Mouse (Mus musculus): Measurements from ENCODE around the gene Usp15.
"Not testable (repeated sequence)": the region's sequence is repeated elsewhere in the genome, so short reads cannot be mapped to it uniquely, and the experiment has no call there.

The Usp15 gene

DNA sequence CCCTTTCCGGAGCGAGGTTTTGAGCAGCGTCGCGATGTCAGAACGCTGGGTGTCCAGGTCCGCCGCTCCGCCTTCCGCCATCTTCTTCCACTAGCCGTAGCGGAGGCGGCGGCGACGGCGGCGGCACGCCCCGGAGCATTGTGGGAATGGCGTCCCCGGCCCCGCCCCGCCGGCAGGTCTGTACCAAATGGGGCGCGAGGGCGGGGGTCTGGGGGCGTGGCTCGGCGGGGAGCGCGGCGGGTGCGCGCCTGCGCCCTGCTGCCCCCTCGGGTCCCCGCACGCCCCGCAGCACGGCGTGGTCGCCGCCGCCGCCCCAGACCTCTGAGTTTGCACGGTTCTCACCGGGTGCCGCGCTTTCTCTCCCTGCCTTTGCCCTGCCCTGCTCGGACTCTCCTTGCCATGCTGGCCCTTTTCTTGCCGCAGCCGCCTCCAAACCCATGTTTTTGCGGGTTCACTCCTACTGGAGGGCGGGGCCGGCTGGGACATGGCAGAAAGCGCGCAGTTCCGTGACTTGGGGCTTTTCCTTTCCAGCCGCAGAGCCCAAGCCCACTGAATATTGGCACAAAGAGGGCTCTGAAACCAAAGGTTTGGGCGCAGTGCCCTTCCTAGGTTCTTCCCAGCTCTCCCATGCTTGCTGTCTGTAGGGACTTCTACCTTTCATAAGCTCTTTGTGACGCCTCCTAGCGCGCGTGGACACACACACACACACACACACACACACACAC, at the start of gene Usp15:
Gene Usp15, minus strand, starts transcription at position 161 of the 725 bp plus-strand sequence.
- peak; percentile 95 for DNase-seq

DNA sequence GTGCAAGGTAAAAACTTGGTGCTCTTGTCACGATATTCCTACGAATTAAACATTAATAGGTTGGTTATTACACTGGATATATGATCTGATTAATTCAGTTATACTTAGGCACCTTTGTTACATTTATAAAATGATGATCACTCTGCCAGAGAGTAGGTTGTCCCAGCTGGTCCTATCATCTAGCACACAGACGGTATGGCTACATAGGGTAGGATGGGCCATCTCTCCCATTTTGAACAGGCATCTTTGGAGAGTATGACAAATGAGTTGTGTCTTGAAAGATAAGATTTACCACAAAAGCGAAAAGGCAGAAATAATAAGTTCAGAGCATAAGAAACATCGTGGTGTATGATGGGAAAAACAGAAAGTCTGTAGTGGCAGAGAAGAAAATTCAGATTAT, 32.6 kb upstream of the Usp15 start:
- no peak for DNase-seq

DNA sequence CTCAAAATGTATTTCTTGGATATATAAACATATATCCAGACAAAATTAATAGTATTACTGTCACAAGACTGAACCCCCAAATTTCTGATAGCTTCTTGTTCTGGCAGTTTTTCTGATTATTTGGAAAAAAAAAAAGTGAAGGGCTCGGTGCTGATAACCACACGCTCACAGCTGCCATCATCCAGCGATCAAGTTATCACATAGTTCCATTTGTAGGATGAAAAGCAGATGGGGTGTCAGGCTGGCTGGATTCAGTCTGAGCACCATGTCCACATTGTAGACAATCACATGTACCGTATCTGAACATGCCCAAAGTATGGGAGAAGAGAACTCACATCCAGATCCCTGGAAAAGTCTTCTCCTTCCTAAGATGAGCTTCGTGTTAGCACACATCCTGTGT, 26.0 kb upstream of the Usp15 start:
- no peak for DNase-seq

GRCm38 (mm10) chr10:123209517-123209916, 12.7 kb upstream of the Usp15 start:
- DNase-seq = no peak

DNA sequence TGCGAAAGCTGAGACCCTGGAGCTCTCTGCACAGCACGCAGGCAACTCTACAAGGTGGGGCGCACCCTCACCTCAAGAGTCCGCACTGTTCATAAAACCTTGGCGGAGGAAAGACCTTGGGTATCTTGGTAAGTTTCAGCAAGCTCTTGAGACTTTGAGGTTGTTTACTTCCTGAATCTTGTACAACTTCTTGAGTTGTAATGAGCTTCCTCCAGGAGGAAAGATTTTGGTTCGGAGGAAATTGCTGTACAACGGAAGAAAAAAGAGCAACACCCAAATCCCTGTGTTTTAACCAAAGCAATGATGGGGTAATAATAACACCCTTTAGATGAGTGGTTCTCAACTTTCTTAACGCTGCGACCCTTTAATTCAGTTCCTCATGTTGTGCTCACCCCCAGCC, 11.5 kb upstream of the Usp15 start:
- no peak for DNase-seq

- no peak for DNase-seq
Measured at GRCm38 (mm10) chr10:123206074-123206473, 9.3 kb upstream of the Usp15 start.

DNA sequence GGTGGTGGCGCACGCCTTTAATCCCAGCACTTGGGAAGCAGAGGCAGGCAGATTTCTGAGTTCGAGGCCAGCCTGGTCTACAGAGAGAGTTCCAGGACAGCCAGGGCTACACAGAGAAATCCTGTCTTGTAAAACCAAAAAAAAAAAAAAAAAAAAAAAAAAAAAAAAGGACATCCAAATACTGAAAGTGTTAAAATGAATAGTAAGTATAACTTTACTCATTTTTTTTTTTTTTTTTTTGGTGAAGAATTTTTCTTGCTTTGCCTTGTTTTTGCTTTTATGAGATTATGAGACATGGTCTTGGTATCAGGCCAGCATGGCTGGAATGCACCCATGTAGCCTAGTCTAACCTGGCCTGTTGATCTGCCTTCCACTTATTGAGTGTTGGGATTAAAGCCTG, 8.6 kb upstream of the Usp15 start:
- not testable (repeated sequence) for DNase-seq

DNA sequence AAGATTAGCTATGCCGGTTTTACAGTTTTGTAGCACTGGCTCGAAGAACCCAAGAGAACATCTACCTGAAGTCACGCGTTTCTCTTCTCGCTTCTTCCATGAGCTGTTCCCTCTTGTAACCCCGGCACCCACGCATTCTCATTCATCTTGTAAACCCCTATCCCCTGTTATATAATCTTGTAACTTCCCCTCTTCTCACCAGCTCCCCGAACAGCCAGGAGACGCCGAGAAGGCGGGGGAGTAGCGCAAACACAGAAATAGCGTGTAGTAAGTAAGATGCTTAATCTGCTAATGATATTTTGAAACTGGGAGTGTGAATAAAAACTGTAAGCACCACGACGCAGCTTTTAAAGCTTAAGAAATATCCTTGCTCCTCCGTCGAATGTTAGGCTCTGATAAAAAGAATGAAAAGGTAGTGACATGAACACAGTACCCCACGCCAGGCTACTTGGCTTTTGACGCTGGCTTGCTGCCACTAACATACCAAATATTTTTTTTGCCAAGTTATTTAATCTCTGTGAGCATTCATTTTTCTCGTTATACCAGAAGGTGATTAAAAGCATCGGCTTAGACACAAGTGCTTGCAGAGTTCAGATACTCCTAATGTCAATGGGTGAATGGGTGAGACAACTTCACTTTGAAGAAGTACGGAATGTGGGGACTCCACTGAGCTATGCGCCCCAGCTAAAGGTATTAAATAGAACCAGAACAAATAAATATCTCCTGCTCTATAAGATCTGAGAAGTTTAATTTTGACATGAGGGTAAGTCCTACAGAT, 5.4 kb upstream of the Usp15 start:
- no peak for DNase-seq

DNA sequence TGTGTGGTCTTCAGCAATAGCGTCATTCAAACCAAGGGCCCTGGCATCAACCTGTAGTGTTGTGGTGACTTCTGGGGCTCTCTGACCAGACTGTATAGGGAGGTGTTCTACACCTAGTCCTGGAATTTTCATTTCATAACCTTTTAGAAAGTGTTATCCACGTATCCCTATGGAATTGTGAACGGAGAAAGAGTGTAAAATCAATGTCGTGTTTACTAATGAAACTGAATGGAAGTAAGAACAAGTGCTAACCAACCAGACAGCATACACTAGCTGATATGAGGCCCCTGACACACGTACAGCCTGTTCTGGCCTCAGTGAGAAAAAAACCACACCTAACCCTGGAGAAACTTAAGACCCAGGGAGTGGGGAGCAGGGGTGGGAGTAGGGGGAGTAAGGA, 4.6 kb upstream of the Usp15 start:
- DNase-seq = no peak

DNA sequence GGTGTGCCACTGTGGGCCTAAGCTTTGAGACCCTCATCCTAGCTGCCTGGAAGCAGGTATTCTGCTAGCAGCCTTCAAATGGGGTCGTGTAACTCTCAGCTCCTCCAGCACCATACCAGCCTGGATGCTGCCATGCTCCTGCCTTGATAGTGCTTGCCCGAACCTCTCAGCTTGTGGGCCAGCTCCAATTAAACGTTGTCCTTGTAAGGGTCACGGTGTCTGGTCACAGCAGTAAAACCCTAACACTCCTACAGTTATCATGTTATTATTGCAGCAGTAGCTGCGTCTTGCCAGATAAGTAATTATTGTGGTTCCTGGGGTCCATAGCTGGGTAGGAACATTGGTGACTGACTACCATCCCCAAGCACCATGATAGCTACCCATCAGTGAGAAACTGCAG, 4.2 kb upstream of the Usp15 start:
- no peak for DNase-seq

DNA sequence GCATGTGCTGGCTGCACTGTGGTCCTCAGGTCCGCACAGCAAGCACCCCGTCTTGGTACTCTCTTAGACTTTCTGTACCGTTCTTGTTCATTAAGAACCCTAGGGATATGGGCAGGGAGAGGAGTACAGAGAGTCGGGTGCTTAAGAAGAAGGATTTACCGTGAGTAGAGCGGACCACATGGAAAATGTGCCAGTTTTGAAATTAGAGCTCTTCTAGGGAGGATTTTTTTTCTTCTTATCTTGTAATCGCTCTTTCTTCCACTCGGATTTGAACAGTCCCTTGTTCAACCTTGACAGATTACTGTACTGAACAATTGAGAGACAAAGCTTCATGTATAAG, 3.5 kb upstream of the Usp15 start:
- no peak for DNase-seq

DNA sequence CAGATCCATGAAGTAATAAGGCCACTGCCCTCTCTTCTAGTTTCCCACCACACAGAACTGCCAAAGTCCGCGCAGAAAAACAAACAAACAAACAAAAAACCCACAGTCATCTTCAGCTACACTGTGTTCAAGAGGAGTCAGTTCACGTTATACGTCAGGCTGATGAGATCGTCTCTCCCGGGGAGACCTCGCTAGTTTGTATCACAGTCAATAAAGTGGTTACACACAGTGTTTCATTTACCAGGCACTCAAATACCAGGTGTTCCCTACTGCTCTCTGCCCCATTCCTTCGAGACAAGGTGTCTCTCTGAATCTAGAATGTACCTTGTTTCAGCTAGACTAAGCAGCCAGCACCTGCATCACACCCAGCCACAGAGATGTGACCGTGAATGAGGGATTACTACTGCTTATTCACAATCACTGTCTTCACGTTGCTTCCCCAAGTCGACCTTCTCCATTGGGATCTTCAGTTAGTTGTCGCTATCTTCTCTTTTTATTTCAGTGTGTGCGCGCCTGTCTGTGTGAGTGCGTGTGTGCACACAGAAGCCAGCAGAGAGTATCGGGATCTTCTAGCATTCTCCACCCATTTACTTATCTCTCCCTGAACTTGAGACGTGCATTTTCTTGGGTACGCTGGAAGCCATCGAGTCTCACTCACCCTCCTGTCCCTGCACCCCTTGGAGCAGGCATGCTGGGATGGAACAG, 3.0 kb upstream of the Usp15 start:
- DNase-seq = no peak

- DNase-seq = no peak
Measured at GRCm38 (mm10) chr10:123199119-123199518, 2.3 kb upstream of the Usp15 start.

GRCm38 (mm10) chr10:123198183-123198582, 1.4 kb upstream of the Usp15 start:
- DNase-seq = no peak

DNA sequence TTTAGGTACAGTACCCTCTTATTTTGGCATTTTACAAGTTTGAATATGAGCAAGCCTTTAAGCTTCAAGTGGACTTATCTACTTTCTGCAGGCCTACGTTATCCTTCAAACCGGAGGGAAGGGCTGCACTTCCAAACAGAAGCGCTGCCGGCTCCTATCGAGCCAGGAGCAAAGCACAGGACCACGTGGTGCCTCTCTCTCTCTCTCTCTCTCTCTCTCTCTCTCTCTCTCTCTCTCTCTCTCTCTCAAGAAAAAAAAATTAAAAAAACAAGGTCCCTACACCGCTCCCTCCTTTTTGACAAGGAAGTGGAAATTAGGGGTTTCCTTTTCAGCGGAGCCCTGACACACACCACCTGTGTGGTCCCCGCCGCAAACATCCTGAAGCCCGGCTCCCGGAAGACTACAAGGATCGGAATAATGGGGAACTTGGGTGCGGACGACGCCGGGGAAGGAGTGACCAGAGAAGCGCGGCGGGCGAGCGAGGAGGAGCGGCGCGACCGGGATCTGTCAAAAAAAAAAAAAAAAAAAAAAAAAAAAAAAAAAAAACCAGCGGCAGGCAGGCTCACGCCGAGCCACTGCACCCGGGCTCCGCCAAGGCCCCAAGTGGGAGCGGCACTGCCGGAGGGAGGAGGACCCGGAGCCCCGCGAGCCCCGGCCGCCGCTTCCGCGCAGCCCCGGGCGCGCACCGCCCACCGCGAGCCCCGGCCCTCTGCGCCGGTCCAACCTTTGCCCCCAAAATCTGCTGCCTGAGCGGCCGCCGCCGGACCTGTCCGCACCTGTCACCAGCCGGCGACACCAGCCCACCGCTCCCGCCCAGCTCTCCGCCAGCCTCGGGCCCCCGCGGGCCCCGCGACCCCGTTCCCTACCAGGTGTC, 597 bp downstream of the Usp15 start:
- DNase-seq = peak; percentile 71

DNA sequence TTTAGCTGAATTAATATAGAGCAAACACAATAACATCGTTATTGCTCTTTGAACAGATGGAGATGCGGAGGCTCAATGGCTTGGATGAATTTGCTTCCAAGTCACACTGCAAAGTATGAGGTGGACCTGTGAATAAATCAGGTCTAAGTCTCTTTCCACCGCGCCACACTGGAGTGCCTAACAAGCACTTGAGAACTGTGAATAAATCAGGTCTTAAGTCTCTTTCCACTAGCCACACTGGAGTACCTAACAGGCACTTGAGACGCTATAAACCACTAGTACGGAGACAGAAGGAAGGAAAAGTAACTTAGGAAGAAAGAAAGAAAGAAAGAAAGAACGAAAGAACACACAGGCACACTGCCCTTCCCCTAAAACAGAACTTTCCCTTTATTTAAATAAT, 1.3 kb downstream of the Usp15 start:
- DNase-seq = no peak

GRCm38 (mm10) chr10:123191038-123191437, 5.8 kb downstream of the Usp15 start:
- no peak for DNase-seq

DNA sequence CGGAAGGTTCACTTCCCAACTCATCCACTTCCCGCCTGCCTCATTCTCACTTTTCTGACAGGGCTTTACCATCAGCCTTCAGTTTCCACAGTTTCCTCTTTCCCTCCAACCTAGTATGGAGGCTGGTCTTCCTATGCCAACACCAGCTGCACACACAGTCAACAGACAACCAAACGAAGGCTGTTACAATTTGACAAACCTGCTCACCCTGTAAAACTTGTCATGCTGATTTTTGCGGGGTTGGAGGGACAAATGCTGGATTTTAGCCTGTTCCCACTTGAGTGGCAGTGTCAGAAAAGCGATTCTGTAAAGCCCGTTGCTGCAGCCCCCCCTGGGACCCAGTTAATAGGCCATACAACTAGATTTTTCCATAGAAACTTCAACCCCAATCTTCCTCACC, 9.5 kb downstream of the Usp15 start:
- DNase-seq = no peak

- DNase-seq = no peak
Measured at GRCm38 (mm10) chr10:123185907-123186306, 10.9 kb downstream of the Usp15 start.

GRCm38 (mm10) chr10:123183743-123184142, 13.1 kb downstream of the Usp15 start:
- DNase-seq = no peak

GRCm38 (mm10) chr10:123183243-123183642, 13.6 kb downstream of the Usp15 start:
- peak; percentile 35 for DNase-seq

DNA sequence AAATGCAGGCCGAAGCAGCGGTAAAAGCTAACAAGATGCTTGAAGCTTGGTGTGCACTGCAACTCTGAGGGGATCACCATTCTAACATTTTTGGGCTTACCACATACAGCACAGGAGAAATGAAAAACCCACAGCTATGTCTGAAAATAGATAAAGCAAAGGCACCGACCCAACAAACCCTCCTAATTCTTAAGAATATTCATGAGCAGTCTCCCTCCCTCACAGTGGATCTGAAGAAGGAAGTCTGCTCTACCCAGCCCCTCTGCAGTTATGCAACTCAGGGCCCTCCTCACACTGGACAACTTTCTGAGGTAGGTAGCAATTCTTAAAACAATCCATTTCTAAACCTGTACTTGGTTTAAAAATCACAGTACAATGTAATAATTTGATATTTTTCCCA, 14.4 kb downstream of the Usp15 start:
- DNase-seq = no peak

DNA sequence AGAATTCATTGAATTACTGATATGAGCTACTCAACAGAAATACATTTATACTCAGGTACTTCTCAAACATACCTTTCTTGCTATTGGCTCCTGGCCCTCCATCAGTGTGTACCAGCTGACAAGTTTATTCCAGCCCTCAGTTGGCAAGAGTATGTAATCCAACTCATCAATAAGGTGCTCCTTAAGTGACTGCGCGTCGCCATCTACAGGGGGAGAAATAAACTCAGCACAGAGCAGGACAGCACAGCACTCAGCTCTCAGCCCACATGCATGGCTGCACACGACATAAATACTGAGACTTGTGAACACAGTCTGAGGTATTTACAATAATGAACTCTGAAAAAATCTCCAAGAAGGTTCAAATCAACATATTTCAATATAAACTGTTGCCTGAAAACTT, 21.0 kb downstream of the Usp15 start:
- no peak for DNase-seq

All from thymus, postnatal 25 days (tissue).